Mouse (Mus musculus): ENCODE measurements at regions not wholly inside any gene's neighbourhood (a gene's known extent, or its start where the extent isn't known, plus 50 kb on each side); places are given as distances from the start of the nearest gene placed in this dataset.

GRCm38 (mm10) chr8:67328439-67328838, 195.2 kb upstream of the Nat3 start:
- H3K4me3 ChIP-seq (ENCODE audit: insufficient read depth, low read depth, low read length): no peak overlapping the region
- DNase-seq (ENCODE audit: extremely low read depth, low read depth, low spot score): no peak
- WGBS: 56% methylated on average over 2 of the region's 2 CpGs
- H3K9ac ChIP-seq (ENCODE audit: low read depth, low read length): no peak overlapping the region
- H3K4me1 ChIP-seq (ENCODE audit: control insufficient read depth, insufficient read depth, low read length): no peaks in the 10 kb centered on the region
- H3K27ac ChIP-seq (replicated peaks; ENCODE audit: insufficient read depth, low read depth, low read length): no peak overlapping the region
- no peaks in the 10 kb centered on the region for H3K36me3 ChIP-seq (ENCODE audit: control insufficient read depth, insufficient read depth, low read length)
- H3K27me3 ChIP-seq (ENCODE audit: control insufficient read depth, insufficient read depth, low read length): no peaks in the 10 kb centered on the region
- no peaks in the 10 kb centered on the region for H3K79me2 ChIP-seq (ENCODE audit: control insufficient read depth, insufficient read depth, low read length)
- TF ChIP-seq POLR2A (IDR thresholded peaks at IDR 0.05; ENCODE audit: extremely low read depth, insufficient read depth, low read length): no peak
- no peak for TF ChIP-seq CTCF (IDR thresholded peaks at IDR 0.05; ENCODE audit: low read depth, low read length)

GRCm38 (mm10) chr8:67377061-67377460, 146.6 kb upstream of the Nat3 start:
- Histone ChIP-seq H3K79me2 (ENCODE audit: control insufficient read depth, insufficient read depth, low read length) (no peaks in the 10 kb centered on the region), H3K27ac (replicated peaks; ENCODE audit: insufficient read depth, low read depth, low read length) (no peak overlapping the region), H3K9ac (ENCODE audit: low read depth, low read length) (no peak overlapping the region), H3K4me3 (ENCODE audit: insufficient read depth, low read depth, low read length) (no peak overlapping the region), H3K27me3 (ENCODE audit: control insufficient read depth, insufficient read depth, low read length) (no peaks in the 10 kb centered on the region), H3K36me3 (ENCODE audit: control insufficient read depth, insufficient read depth, low read length) (no peaks in the 10 kb centered on the region), H3K4me1 (ENCODE audit: control insufficient read depth, insufficient read depth, low read length) (no peaks in the 10 kb centered on the region)
- WGBS: 85% methylated on average over 1 of the region's 1 CpGs
- no peak for DNase-seq (ENCODE audit: extremely low read depth, low read depth, low spot score)
- no peak for TF ChIP-seq POLR2A (IDR thresholded peaks at IDR 0.05; ENCODE audit: extremely low read depth, insufficient read depth, low read length)
- no peak for TF ChIP-seq CTCF (IDR thresholded peaks at IDR 0.05; ENCODE audit: low read depth, low read length)

DNA sequence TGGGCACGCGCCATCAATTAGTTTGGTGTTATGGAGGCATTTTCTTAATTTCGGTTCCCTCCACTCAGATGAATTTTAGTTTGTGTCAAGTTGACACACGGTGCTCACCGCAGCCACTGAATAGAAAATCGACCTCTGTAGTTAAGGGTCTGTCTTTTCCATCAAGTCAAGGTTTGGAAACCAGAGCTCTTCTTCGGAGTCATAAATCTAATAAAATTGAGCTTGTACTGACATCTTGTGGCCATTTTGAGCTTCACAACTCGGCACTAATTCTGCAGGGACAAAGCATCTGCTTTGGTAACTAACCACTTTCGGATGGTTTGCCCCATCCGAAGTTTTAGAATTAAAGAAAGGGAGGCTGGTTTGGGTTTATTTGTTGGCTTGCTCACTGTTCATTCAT, 117.7 kb upstream of the Nat3 start:
- peak; percentile 13 for DNase-seq (ENCODE audit: extremely low read depth, low read depth, low spot score)
- WGBS: 38% methylated on average over 10 of the region's 10 CpGs
- no peaks in the 10 kb centered on the region for H3K4me1 ChIP-seq (ENCODE audit: control insufficient read depth, insufficient read depth, low read length)
- H3K9ac ChIP-seq (ENCODE audit: low read depth, low read length): no peak overlapping the region
- no peaks in the 10 kb centered on the region for H3K79me2 ChIP-seq (ENCODE audit: control insufficient read depth, insufficient read depth, low read length)
- H3K27ac ChIP-seq (replicated peaks; ENCODE audit: insufficient read depth, low read depth, low read length): no peak overlapping the region
- H3K36me3 ChIP-seq (ENCODE audit: control insufficient read depth, insufficient read depth, low read length): no peaks in the 10 kb centered on the region
- no peaks in the 10 kb centered on the region for H3K27me3 ChIP-seq (ENCODE audit: control insufficient read depth, insufficient read depth, low read length)
- H3K4me3 ChIP-seq (ENCODE audit: insufficient read depth, low read depth, low read length): no peak overlapping the region
- TF ChIP-seq POLR2A (IDR thresholded peaks at IDR 0.05; ENCODE audit: extremely low read depth, insufficient read depth, low read length) (no peak), CTCF (IDR thresholded peaks at IDR 0.05; ENCODE audit: low read depth, low read length) (0 out of 2 replicates have a peak, but pooled peaks have one; percentile 10)

GRCm38 (mm10) chr8:67414826-67415225, 108.8 kb upstream of the Nat3 start:
- no peaks in the 10 kb centered on the region for H3K79me2 ChIP-seq (ENCODE audit: control insufficient read depth, insufficient read depth, low read length)
- no peak overlapping the region for H3K27ac ChIP-seq (replicated peaks; ENCODE audit: insufficient read depth, low read depth, low read length)
- H3K4me1 ChIP-seq (ENCODE audit: control insufficient read depth, insufficient read depth, low read length): no peaks in the 10 kb centered on the region
- H3K27me3 ChIP-seq (ENCODE audit: control insufficient read depth, insufficient read depth, low read length): no peaks in the 10 kb centered on the region
- no peak overlapping the region for H3K4me3 ChIP-seq (ENCODE audit: insufficient read depth, low read depth, low read length)
- TF ChIP-seq POLR2A (IDR thresholded peaks at IDR 0.05; ENCODE audit: extremely low read depth, insufficient read depth, low read length): no peak
- TF ChIP-seq CTCF (IDR thresholded peaks at IDR 0.05; ENCODE audit: low read depth, low read length): no peak
- no peak for DNase-seq (ENCODE audit: extremely low read depth, low read depth, low spot score)
- H3K9ac ChIP-seq (ENCODE audit: low read depth, low read length): no peak overlapping the region
- no peaks in the 10 kb centered on the region for H3K36me3 ChIP-seq (ENCODE audit: control insufficient read depth, insufficient read depth, low read length)

- H3K4me1 ChIP-seq (ENCODE audit: control insufficient read depth, insufficient read depth, low read length): no peaks in the 10 kb centered on the region
- H3K4me3 ChIP-seq (ENCODE audit: insufficient read depth, low read depth, low read length): no peak overlapping the region
- WGBS: 74% methylated on average over 2 of the region's 2 CpGs
- no peak overlapping the region for H3K9ac ChIP-seq (ENCODE audit: low read depth, low read length)
- H3K27me3 ChIP-seq (ENCODE audit: control insufficient read depth, insufficient read depth, low read length): no peaks in the 10 kb centered on the region
- no peaks in the 10 kb centered on the region for H3K36me3 ChIP-seq (ENCODE audit: control insufficient read depth, insufficient read depth, low read length)
- DNase-seq (ENCODE audit: extremely low read depth, low read depth, low spot score): no peak
- TF ChIP-seq CTCF (IDR thresholded peaks at IDR 0.05; ENCODE audit: low read depth, low read length): no peak
- TF ChIP-seq POLR2A (IDR thresholded peaks at IDR 0.05; ENCODE audit: extremely low read depth, insufficient read depth, low read length): no peak
- no peaks in the 10 kb centered on the region for H3K79me2 ChIP-seq (ENCODE audit: control insufficient read depth, insufficient read depth, low read length)
- no peak overlapping the region for H3K27ac ChIP-seq (replicated peaks; ENCODE audit: insufficient read depth, low read depth, low read length)
Measured at GRCm38 (mm10) chr8:67422521-67422920, 101.1 kb upstream of the Nat3 start.
